Mouse (Mus musculus) kidney, postnatal 0 days (tissue): ENCODE results near the gene Usp37. TPM values are rescaled to one million over a fixed set of nuclear protein-coding genes. Genes with fewer than 3 reads are reported as not detected.
"Not testable (repeated sequence)": the region's sequence is repeated elsewhere in the genome, so short reads cannot be mapped to it uniquely, and the experiment has no call there.

Source experiments
- ATAC-seq: fragments of 200-750 bp; cut with Nextera tagmentation; replicated peaks from 2 replicates; pipeline ENCODE4 v1.8.0; 2017; ENCODE audit warnings: low read depth, moderate number of reproducible peaks, moderate TSS enrichment, moderate library complexity; ENCODE audit not compliant: low FRiP score
- DNase-seq: peaks from one replicate; pipeline ENCODE4 v3.0.0-alpha.2; 2016; ENCODE audit warnings: low spot score
- H3K27ac ChIP-seq: fragments of 300-500 bp; sonication (generic); 2 replicates; pipeline ENCODE4 v1.5.1; 2014; ENCODE audit warnings: mild to moderate bottlenecking
- H3K27me3 ChIP-seq: fragments of 300-500 bp; sonication (generic); 2 replicates; pipeline ENCODE4 v1.6.1; 2014; ENCODE audit warnings: low read length, mixed read lengths; ENCODE audit not compliant: insufficient read depth
- H3K36me3 ChIP-seq: fragments of 300-500 bp; sonication (generic); 2 replicates; pipeline ENCODE4 v1.6.1; 2014; ENCODE audit warnings: low read length, mixed read lengths; ENCODE audit not compliant: insufficient read depth
- H3K4me1 ChIP-seq: fragments of 300-500 bp; sonication (generic); replicated peaks from 2 replicates; pipeline ENCODE4 v1.6.1; 2014; ENCODE audit warnings: antibody characterized with exemption, low read length, mixed read lengths; ENCODE audit not compliant: insufficient read depth
- H3K4me2 ChIP-seq: fragments of 300-500 bp; sonication (generic); 2 replicates; pipeline ENCODE4 v1.6.1; 2014; ENCODE audit warnings: mild to moderate bottlenecking, low read length, moderate library complexity, mixed read lengths
- H3K4me3 ChIP-seq: fragments of 300-500 bp; sonication (generic); replicated peaks from 2 replicates; pipeline ENCODE4 v1.5.1; 2014; ENCODE audit warnings: low read depth, low read length
- H3K9ac ChIP-seq: fragments of 300-500 bp; sonication (generic); 2 replicates; pipeline ENCODE4 v1.6.1; 2014; ENCODE audit warnings: low read depth, low read length
- H3K9me3 ChIP-seq: fragments of 300-500 bp; sonication (generic); replicated peaks from 2 replicates; pipeline ENCODE4 v1.6.1; 2016; ENCODE audit warnings: low read length, inconsistent platforms, mixed read lengths
- CTCF ChIP-seq: IDR thresholded peaks from 2 replicates; pipeline ENCODE4 v1.5.1; 2016; ENCODE audit warnings: antibody characterized with exemption, low read depth, mild to moderate bottlenecking, moderate library complexity
- WGBS: fragments of 180-500 bp; shearing (Covaris S2); extraction: QIAGEN DNeasy Blood & Tissue Kit; methylation state at CpG from one replicate; pipeline ENCODE4 v1.1.7; 2014; 5-methylcytosine and 5-hydroxymethylcytosine counted together
- polyA plus RNA-seq: library from polyadenylated mRNA; unstranded; fragments of >200 nt; fragmentation: Nextera tagmentation; extraction: Ambion mirVana; gene quantifications from 2 replicates; pipeline ENCODE4 v1.2.1, GENCODE M21; 2015

The Usp37 gene
- polyA plus RNA-seq, 1 experiment from 2014 or later, result 17.4 TPM

DNA sequence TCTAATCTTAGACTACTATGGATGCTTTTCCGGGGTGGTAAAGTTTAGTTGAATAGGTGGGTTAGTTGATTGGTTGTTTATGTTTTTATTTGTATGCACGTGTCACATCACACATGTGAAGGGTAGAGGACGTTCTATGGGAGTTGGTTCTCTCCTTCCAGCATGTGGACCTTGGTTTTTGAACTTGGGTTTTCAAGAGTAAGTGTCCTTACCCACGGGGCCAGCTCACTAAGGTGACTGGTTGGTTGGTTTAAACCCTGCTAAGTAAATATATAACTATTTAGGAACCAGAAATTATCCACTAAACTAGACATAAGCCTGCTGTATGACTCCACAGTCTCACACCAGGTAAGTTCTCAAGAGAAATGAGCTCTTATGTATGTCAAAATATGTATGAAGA lies 19.3 kb downstream of the Usp37 start:
- no peaks in the 10 kb centered on the region for H3K4me1 ChIP-seq
- H3K27me3 ChIP-seq, result no peaks in the 10 kb centered on the region
- H3K27ac ChIP-seq, result no peak overlapping the region
- ATAC-seq (no peak; the same call in 1 of the 2 replicates), DNase-seq (no peak)
- no peaks in the 10 kb centered on the region for H3K9me3 ChIP-seq
- no peak overlapping the region for H3K4me3 ChIP-seq
- no peak for TF ChIP-seq CTCF
- no peak overlapping the region for H3K9ac ChIP-seq
- peaks cover 52% of the 10 kb centered on the region for H3K36me3 ChIP-seq
- H3K4me2 ChIP-seq, result no peak overlapping the region
- WGBS, result 90% methylated on average over 4 of the region's 4 CpGs

DNA sequence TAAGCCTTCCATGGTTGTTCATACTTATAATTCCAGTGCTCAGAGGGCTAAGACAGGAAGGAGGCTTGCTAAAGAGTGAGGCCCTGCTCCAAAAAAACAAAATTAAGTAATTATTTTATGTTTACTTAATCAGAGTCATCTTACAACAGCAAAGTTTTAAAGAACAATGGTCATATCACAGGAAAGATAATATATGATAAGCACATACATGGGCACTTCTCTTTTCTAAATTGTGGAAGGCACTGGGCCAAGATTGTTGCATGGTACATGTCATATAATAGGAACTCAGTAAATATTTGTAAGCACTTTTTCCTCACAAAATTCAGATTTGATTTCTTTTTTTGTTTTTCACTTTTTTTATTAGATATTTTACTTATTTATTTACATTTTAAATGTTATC lies 24.2 kb downstream of the Usp37 start:
- Histone ChIP-seq H3K4me1 (no peaks in the 10 kb centered on the region), H3K27ac (no peak overlapping the region), H3K4me3 (no peak overlapping the region), H3K9ac (no peak overlapping the region), H3K27me3 (no peaks in the 10 kb centered on the region), H3K36me3 (peaks cover 28% of the 10 kb centered on the region), H3K4me2 (no peak overlapping the region), H3K9me3 (no peaks in the 10 kb centered on the region)
- no peak for TF ChIP-seq CTCF
- ATAC-seq (no peak), DNase-seq (no peak)

DNA sequence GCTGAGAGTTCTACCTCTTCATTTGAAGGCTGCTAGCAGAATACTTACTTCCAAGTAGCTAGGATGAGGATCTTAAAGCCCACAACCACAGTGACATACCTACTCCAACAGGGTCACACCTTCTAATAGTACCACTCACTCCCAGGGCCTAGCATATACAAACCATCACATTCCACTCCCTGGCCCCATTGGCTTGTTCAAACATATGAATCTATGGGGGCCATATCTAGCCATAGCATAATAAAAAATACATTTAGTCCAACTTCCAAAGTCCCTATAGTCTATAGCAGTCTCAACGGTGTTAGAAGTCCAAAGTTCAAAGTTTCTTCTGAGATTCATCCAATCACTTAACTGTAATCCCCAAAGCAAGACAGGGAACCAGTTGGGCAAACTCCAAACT lies 31.1 kb downstream of the Usp37 start:
- not testable (repeated sequence) for H3K27ac ChIP-seq, H3K9me3 ChIP-seq, ATAC-seq, H3K27me3 ChIP-seq, H3K36me3 ChIP-seq, H3K4me3 ChIP-seq, H3K9ac ChIP-seq, H3K4me2 ChIP-seq, DNase-seq, H3K4me1 ChIP-seq
- WGBS, result 87% methylated on average over 1 of the region's 1 CpGs

DNA sequence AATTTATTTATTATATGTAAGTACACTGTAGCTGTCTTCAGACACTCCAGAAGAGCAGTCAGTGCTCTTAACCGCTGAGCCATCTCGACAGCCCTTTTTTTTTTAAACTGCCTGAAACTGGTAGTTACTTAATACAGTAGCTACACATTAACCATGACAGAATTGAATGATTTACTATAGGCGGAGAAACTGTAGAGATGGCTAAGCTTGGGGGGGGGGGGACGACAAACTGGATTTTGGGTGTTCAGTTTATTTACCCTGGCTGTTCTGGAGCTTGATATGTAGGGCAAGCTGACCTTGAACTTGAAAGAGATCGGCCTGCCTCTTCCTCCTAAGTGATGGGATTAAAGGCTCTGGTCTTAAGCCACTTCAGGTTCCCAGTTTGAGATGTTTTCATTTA lies 32.8 kb downstream of the Usp37 start:
- Histone ChIP-seq H3K27me3 (no peaks in the 10 kb centered on the region), H3K36me3 (no peaks in the 10 kb centered on the region), H3K4me2 (no peak overlapping the region), H3K9ac (no peak overlapping the region), H3K27ac (no peak overlapping the region), H3K4me1 (no peaks in the 10 kb centered on the region; the same call in 1 of the 2 replicates), H3K9me3 (no peaks in the 10 kb centered on the region), H3K4me3 (no peak overlapping the region)
- ATAC-seq (no peak), DNase-seq (no peak)
- WGBS, result 76% methylated on average over 5 of the region's 5 CpGs
- TF ChIP-seq CTCF, result no peak

DNA sequence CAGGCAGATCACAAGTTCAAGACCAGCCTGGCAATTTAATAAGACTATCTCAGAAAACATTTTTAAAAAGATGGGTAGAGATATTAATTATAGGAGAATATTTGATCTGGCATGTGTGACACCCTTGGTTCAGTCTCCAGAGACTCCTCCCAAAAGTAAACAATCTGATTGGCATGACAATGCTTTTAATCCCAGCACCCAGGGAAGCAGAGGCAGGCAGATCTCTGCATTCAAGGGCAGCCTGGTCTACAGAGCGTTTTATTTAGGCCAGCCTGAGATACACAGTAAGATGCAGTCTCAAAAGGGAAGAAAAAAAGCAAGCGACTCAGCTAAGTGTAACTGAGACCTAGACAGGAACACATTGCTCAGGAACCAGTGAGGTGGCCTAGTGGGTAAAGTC lies 36.3 kb downstream of the Usp37 start:
- TF ChIP-seq CTCF, result no peak
- ATAC-seq, result no peak
- H3K9ac ChIP-seq, result no peak overlapping the region
- H3K4me2 ChIP-seq, result peak overlapping the region; percentile 80; the same call in 1 of the 2 replicates
- no peaks in the 10 kb centered on the region for H3K36me3 ChIP-seq
- H3K4me1 ChIP-seq, result no peaks in the 10 kb centered on the region; the same call in 1 of the 2 replicates
- H3K9me3 ChIP-seq, result no peaks in the 10 kb centered on the region
- no peaks in the 10 kb centered on the region for H3K27me3 ChIP-seq
- 95% methylated on average over 2 of the region's 2 CpGs for WGBS
- DNase-seq, result no peak
- no peak overlapping the region for H3K4me3 ChIP-seq
- no peak overlapping the region for H3K27ac ChIP-seq

DNA sequence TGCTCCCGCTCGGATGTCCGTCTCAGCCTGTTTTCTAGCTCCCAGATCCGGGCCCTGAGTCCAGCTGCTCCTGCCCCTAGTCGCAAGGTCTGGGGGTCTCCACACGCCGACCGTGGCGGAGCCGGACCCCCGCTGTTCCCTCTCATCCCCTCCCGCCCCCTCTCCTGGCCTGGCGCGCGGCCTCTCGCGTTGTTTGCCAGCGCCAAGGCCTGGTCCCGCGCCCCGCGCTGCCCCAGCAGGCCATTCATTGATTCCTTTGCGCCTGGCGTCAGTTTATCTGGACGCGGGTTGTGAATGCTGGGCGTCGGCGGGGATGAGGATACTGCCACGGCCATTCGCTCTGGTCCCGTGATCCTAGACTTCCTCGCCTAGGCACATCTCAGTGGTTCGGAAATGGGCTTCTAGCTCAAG lies 37.6 kb downstream of the Usp37 start:
- H3K4me1 ChIP-seq, result no peaks in the 10 kb centered on the region; the same call in 1 of the 2 replicates
- TF ChIP-seq CTCF, result no peak
- H3K27ac ChIP-seq, result peak overlapping the region; percentile 95
- H3K36me3 ChIP-seq, result no peaks in the 10 kb centered on the region
- peak overlapping the region; percentile 80 for H3K4me2 ChIP-seq
- peak overlapping the region; percentile 75 for H3K4me3 ChIP-seq
- no peaks in the 10 kb centered on the region for H3K9me3 ChIP-seq
- peak; percentile 42 for ATAC-seq
- under 1% methylated on average over 33 of the region's 34 CpGs for WGBS
- peak; percentile 71 for DNase-seq
- no peaks in the 10 kb centered on the region for H3K27me3 ChIP-seq
- peak overlapping the region; percentile 85 for H3K9ac ChIP-seq
